Mouse (Mus musculus) retina, postnatal 7 days (tissue): ENCODE results near the gene Prdx3.
A peak's percentile ranks its signal among the peaks of the same experiment; 100 is the strongest.
"Not testable (repeated sequence)": the region's sequence is repeated elsewhere in the genome, so short reads cannot be mapped to it uniquely, and the experiment has no call there.

Source experiments
- DNase-seq: peaks from one replicate; pipeline ENCODE4 v3.0.0-alpha.2; 2012; ENCODE audit warnings: low read depth, low spot score

Prdx3 gene

DNA sequence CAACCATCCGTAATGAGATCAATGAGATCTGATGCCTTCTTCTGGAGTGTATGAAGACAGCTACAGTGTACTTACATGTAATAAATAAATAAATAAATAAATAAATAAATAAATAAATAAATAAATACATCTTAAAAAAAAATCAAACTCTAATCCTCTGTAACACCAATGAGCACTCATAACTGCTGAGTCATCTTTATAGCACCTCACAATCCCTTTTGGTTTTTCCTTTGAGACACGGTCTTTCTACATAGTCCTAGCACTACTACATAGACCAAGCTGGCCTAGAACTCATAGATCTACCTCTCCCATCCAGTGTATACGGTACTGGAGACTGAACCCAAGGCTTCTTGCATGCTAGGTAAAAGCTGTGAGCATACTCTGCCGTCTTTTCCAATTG lies 8.2 kb downstream of the Prdx3 start:
- not testable (repeated sequence) for DNase-seq

DNA sequence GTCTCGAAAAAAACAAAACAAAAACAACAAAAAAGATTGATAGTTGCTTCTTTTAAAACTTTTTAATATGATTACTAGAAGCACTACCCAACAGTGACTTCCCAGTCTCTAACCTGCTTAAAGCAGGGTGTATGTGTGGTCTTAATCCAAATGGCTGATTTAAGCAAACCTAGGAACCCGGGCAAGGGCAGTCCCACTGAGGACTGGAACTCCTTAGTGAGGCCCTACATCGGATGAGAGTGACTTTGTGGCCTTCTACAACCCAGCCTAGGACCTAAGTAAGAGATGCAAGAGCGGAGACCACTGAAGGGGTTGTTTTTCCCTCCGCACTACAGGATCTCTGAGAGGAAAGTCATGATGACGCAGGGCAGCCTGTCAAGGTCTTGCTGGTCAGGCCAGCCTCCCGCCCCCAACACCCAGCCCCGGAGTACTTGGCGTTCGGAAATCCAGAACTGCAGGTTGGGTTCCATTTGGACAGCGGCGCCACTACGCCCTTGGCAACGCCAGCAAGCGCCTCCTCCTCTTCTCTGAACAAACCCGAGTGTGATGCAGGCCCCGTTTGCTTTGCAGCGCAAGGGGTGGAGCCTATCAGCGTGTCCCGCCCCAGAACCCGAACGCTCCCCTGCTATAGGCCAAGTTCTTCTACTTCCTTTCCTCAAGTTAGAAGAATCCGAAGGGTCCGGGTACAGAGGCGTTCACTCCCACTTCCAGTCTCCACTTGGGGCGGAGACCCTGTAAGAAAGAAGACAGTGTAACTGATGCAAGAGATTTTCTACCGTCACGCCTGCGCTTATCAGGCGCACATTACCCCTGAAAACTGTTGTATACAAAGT lies 13.3 kb downstream of the Prdx3 start, which contains the start of gene Sfxn4:
TSS of gene Sfxn4 (minus strand) at position 612 of the 833 bp plus-strand sequence.
- DNase-seq, result peak; percentile 56

- DNase-seq, result no peak
Measured at GRCm38 (mm10) chr19:60845731-60846130, 28.6 kb downstream of the Prdx3 start.

- DNase-seq, result no peak
Measured at GRCm38 (mm10) chr19:60843324-60843723, 31.0 kb downstream of the Prdx3 start.

GRCm38 (mm10) chr19:60837747-60838146 lies 36.6 kb downstream of the Prdx3 start:
- DNase-seq, result peak; percentile 57

- no peak for DNase-seq
Measured at GRCm38 (mm10) chr19:60818677-60819076, 55.7 kb downstream of the Prdx3 start.
